Mouse (Mus musculus): ENCODE results near the gene Ahsa1.

DNA sequence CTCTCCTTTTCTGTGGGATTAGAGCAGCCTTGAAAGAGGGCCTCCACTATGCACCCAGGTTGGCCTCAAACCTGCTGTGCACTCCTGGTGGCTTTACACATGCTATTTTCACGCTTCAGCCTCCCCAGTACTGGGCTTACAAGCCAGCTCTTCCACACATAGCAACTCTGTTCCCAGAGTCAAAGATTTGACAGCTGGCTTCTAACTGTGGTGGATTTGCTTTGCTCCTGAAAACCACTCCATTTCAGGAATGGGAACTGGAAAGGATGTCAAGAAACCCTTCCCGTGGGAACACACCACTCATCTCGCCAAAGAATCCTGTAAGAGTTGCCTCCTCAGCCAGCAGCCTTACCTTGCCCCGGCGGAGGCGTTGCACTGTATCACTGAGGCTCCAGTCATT is 12.4 kb upstream of the Ahsa1 start:
- no peak for TF ChIP-seq CTCF (IDR thresholded peaks at IDR 0.05)
- no peak for TF ChIP-seq POLR2A (IDR thresholded peaks at IDR 0.05; ENCODE audit: insufficient read depth, low read depth, low read length)

Measured in heart, adult 2 months (tissue).